Mouse (Mus musculus) spleen, adult 2 months (tissue): ENCODE data around the gene Aurkaip1. TPM values are rescaled to one million over a fixed set of nuclear protein-coding genes. Genes with fewer than 3 reads are reported as not detected.

Experiments used
- DNase-seq, 2 experiments: peaks; one replicate each; pipeline versions ENCODE4 v3.0.0 to v3.0.0-alpha.2; 2012 to 2021; ENCODE audit warnings: low spot score in 2 of 2, low read depth in 1 of 2
- H3K27ac ChIP-seq: fragments of 200-500 bp; 2 replicates; pipeline ENCODE4 v1.5.1; 2012; ENCODE audit warnings: low read length, inconsistent platforms; ENCODE audit not compliant: insufficient read depth
- H3K27me3 ChIP-seq: fragments of 200-500 bp; 2 replicates; pipeline ENCODE4 v1.6.1; 2012; ENCODE audit warnings: mild to moderate bottlenecking, moderate library complexity, low read length, inconsistent platforms; ENCODE audit not compliant: control insufficient read depth, insufficient read depth
- H3K36me3 ChIP-seq: fragments of 200-500 bp; 2 replicates; pipeline ENCODE4 v1.6.1; 2012; ENCODE audit warnings: mild to moderate bottlenecking, low read length, inconsistent platforms; ENCODE audit not compliant: control insufficient read depth, insufficient read depth
- H3K4me1 ChIP-seq: fragments of 200-500 bp; 2 replicates; pipeline ENCODE4 v1.6.1; 2011; ENCODE audit warnings: inconsistent platforms; ENCODE audit not compliant: control insufficient read depth, insufficient read depth, insufficient read length
- H3K4me3 ChIP-seq: fragments of 200-500 bp; 2 replicates; pipeline ENCODE4 v1.5.1; 2011; ENCODE audit warnings: mild to moderate bottlenecking, inconsistent platforms; ENCODE audit not compliant: insufficient read depth, insufficient read length; ENCODE audit errors: extremely low read depth
- CTCF ChIP-seq: fragments of 200-500 bp; IDR thresholded peaks from 2 replicates; pipeline ENCODE4 v1.5.1; 2011; ENCODE audit warnings: mild to moderate bottlenecking, inconsistent platforms; ENCODE audit not compliant: insufficient read depth, insufficient read length, insufficient replicate concordance; ENCODE audit errors: extremely low read depth
- POLR2A ChIP-seq: fragments of 200-500 bp; IDR thresholded peaks from 2 replicates; pipeline ENCODE4 v1.6.1; 2011; ENCODE audit warnings: low read depth, low read length, inconsistent platforms
- WGBS: fragments of 180-500 bp; shearing (Covaris S2); methylation state at CpG from one replicate; pipeline ENCODE4 v1.1.7; 2018; 5-methylcytosine and 5-hydroxymethylcytosine counted together
- polyA plus RNA-seq: library from polyadenylated mRNA; depleted of rRNA; stranded (reverse); fragments of >200 nt; gene quantifications from 2 replicates; pipeline ENCODE4 v1.2.3, GENCODE M21; 2012; rRNA removed

Aurkaip1 gene
- polyA plus RNA-seq, 1 experiment: 88.7 TPM

DNA sequence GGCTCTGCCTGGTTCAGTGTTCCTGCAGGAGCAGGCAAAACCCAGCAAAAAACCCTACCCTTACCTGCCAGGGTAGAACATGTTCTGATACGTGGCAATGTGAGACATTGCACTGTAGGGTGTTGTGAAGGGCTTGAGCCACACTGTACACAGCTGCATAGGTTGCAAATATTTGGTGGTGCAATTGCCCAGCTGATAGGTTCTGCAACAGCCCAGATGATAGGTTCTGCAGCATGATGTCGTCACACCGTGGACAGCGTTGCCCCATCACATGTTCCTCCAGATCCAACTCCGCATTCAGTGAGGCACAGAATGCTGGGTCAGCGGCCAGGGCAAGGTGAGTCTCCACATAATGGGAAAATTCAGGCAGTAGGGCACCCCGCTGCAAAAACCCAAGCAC lies 30.7 kb downstream of the Aurkaip1 start:
- H3K36me3 ChIP-seq: peaks cover 15% of the 10 kb centered on the region
- 88% methylated on average over 7 of the region's 7 CpGs for WGBS

GRCm38 (mm10) chr4:155863001-155863400 lies 31.9 kb downstream of the Aurkaip1 start, which contains the start of gene Tas1r3:
TSS of gene Tas1r3 (minus strand) at chr4:155863362.
- no peak for TF ChIP-seq CTCF
- no peak for TF ChIP-seq POLR2A

More for the DNA sequence above, 30.7 kb downstream of the Aurkaip1 start:
- no peak overlapping the region for H3K27ac ChIP-seq
- H3K4me1 ChIP-seq: no peaks in the 10 kb centered on the region
- no peaks in the 10 kb centered on the region for H3K27me3 ChIP-seq
- DNase-seq: no peak
- H3K4me3 ChIP-seq: no peak overlapping the region
- TF ChIP-seq POLR2A (no peak), CTCF (no peak)

DNA sequence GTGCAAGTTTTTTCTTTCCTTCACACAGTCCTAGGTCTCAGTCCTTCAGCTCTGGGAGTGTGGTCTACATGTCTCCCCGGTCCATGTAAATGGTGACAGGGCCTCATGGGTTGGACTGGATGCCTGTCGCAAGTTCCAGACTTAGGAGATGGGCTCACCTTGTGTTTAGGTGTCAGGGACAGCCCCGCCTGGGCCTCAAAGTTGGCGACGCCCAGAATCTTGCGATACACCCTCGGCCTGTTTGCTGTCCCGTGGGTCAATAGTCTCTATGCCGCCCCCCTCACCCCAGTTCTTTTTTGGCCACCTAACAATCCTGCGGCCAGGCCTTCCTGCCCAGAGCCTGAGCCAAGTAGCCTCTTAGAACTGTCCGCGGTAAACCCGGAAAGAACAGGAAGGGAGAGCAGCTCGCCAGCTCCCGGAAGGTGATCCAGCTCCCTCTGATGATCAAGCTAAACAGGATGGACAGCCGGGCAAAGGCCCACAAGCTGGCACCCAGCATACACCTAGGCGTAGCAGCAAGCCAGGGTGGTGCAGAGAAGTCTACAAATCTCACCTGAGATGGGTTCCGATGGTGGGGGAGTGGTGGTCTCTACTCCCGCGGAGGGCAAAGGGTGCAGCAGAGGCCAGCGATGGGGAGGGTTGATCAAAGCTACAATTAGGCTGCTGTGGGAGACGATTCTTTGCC lies 37.7 kb downstream of the Aurkaip1 start:
- H3K4me3 ChIP-seq: peak overlapping the region; percentile 69
- TF ChIP-seq CTCF (no peak), POLR2A (no peak)
- 10% methylated on average over 22 of the region's 22 CpGs for WGBS
- DNase-seq: no peak
- H3K4me1 ChIP-seq: peaks cover 6% of the 10 kb centered on the region; the same call in 1 of the 2 replicates
- H3K27me3 ChIP-seq: no peaks in the 10 kb centered on the region
- no peak overlapping the region for H3K27ac ChIP-seq
- H3K36me3 ChIP-seq: peaks cover 20% of the 10 kb centered on the region

More at GRCm38 (mm10) chr4:155863001-155863400, 31.9 kb downstream of the Aurkaip1 start, which contains the start of gene Tas1r3:
- no peak within 1 kb of the TSS for H3K27ac ChIP-seq
- H3K36me3 ChIP-seq: peaks cover 16% of the 10 kb centered on the region
- H3K4me1 ChIP-seq: no peaks in the 10 kb centered on the region
- H3K4me3 ChIP-seq: no peak within 1 kb of the TSS
- WGBS: 82% methylated on average over 5 of the region's 5 CpGs
- H3K27me3 ChIP-seq: no peaks in the 10 kb centered on the region
- no peak for DNase-seq

- TF ChIP-seq CTCF (0 out of 2 replicates have a peak, but pooled peaks have one; percentile 9), POLR2A (peak; percentile 76)
- H3K27me3 ChIP-seq: no peaks in the 10 kb centered on the region
- H3K4me1 ChIP-seq: peaks cover 6% of the 10 kb centered on the region; the same call in 1 of the 2 replicates
- peak; percentile 79 to 96 for DNase-seq
- H3K27ac ChIP-seq: peak within 1 kb of the TSS; percentile 50; the same call in 1 of the 2 replicates
- peak within 1 kb of the TSS; percentile 90 for H3K4me3 ChIP-seq
- WGBS: under 1% methylated on average over 63 of the region's 63 CpGs
- peaks cover 20% of the 10 kb centered on the region for H3K36me3 ChIP-seq
These were observed 38.4 kb downstream of the Aurkaip1 start, which contains the start of the genes Cptp and Ints11 for GRCm38 (mm10) chr4:155869317-155870033. TSS of gene Cptp (minus strand) at chr4:155869440. TSS of gene Ints11 (plus strand) at chr4:155869546.

DNA sequence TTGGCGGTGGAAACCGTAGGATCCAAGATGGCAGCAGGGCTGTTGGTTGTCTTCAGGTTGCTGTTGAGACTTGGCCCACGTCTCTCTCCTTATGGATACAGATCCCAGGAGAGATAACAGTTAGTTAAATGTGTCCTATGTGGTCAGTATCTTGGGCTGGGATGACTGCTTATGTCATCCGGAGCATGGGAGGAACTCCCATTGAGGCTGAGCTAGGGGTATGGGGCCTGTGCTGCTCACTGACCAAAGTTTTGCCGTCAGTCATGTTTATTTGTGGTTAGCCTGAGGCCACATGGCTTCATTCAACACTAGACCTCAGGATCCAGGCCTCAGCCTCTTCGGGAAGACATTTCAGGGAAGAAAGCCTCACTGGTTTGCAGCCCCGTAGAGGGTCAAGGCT lies 40.3 kb downstream of the Aurkaip1 start:
- Histone ChIP-seq H3K4me3 (no peak overlapping the region), H3K36me3 (peaks cover 21% of the 10 kb centered on the region), H3K27me3 (no peaks in the 10 kb centered on the region), H3K4me1 (peaks cover 6% of the 10 kb centered on the region; the same call in 1 of the 2 replicates), H3K27ac (no peak overlapping the region)
- TF ChIP-seq CTCF: no peak
- no peak for TF ChIP-seq POLR2A
- no peak for DNase-seq
- WGBS: 93% methylated on average over 7 of the region's 7 CpGs

Other genes with a start within 250 kb of the Aurkaip1 start
- gene Slc35e2, start 229.9 kb upstream of the Aurkaip1 start, polyA plus RNA-seq: 6.2 and 7.1 TPM in 2 replicates
- gene Cdk11b, start 206.4 kb upstream of the Aurkaip1 start, polyA plus RNA-seq: 25.8 and 27.8 TPM in 2 replicates
- not detected in 2 replicates for gene Gm10563, start 185.9 kb upstream of the Aurkaip1 start, polyA plus RNA-seq
- 57.2 and 83.5 TPM in 2 replicates for gene Mmp23, start 177.9 kb upstream of the Aurkaip1 start, polyA plus RNA-seq
- gene Mib2, start 162.1 kb upstream of the Aurkaip1 start, polyA plus RNA-seq: 56.8 and 67.4 TPM in 2 replicates
- 8.8 and 12.7 TPM in 2 replicates for gene Fndc10, start 136.9 kb upstream of the Aurkaip1 start, polyA plus RNA-seq
- gene Ssu72, start 126.5 kb upstream of the Aurkaip1 start, polyA plus RNA-seq: 82.4 and 117 TPM in 2 replicates
- gene Tmem240, start 96.5 kb upstream of the Aurkaip1 start, polyA plus RNA-seq: 1.6 and 1.9 TPM in 2 replicates
- gene Atad3a, start 70.2 kb upstream of the Aurkaip1 start, polyA plus RNA-seq: 59.9 and 91.6 TPM in 2 replicates
- 21.5 and 24.3 TPM in 2 replicates for gene Vwa1, start 56.6 kb upstream of the Aurkaip1 start, polyA plus RNA-seq
- 0.06 and 0.16 TPM in 2 replicates for gene Tmem88b, start 45.4 kb upstream of the Aurkaip1 start, polyA plus RNA-seq
- 0.25 and 0.49 TPM in 2 replicates for gene Ankrd65, start 40.8 kb upstream of the Aurkaip1 start, polyA plus RNA-seq
- 23.3 and 31.4 TPM in 2 replicates for gene Mrpl20, start 28.4 kb upstream of the Aurkaip1 start, polyA plus RNA-seq
- gene Ccnl2, start 18.8 kb upstream of the Aurkaip1 start, polyA plus RNA-seq: 56.2 and 57.9 TPM in 2 replicates
- gene Mxra8, start 8.4 kb downstream of the Aurkaip1 start, polyA plus RNA-seq: 73.6 and 118 TPM in 2 replicates
- gene Dvl1, start 16.1 kb downstream of the Aurkaip1 start, polyA plus RNA-seq: 98.5 and 132 TPM in 2 replicates
- 0.95 and 1.2 TPM in 2 replicates for gene Tas1r3, start 32.1 kb downstream of the Aurkaip1 start, polyA plus RNA-seq
- 18.9 and 19.8 TPM in 2 replicates for gene Cptp, start 38.2 kb downstream of the Aurkaip1 start, polyA plus RNA-seq
- 31.8 and 36.3 TPM in 2 replicates for gene Ints11, start 38.3 kb downstream of the Aurkaip1 start, polyA plus RNA-seq
- gene Pusl1, start 60.5 kb downstream of the Aurkaip1 start, polyA plus RNA-seq: 48.8 and 70.1 TPM in 2 replicates
- gene Acap3, start 60.5 kb downstream of the Aurkaip1 start, polyA plus RNA-seq: 29.1 and 31.9 TPM in 2 replicates
- 53.6 and 113 TPM in 2 replicates for gene Ube2j2, start 112.6 kb downstream of the Aurkaip1 start, polyA plus RNA-seq
- gene C1qtnf12, start 131.0 kb downstream of the Aurkaip1 start, polyA plus RNA-seq: 21.6 and 50.1 TPM in 2 replicates
- gene B3galt6, start 161.4 kb downstream of the Aurkaip1 start, polyA plus RNA-seq: 4.9 and 7.6 TPM in 2 replicates
- gene Sdf4, start 161.6 kb downstream of the Aurkaip1 start, polyA plus RNA-seq: 33.5 and 35.7 TPM in 2 replicates
- gene Tnfrsf4, start 182.6 kb downstream of the Aurkaip1 start, polyA plus RNA-seq: 20.7 and 34.3 TPM in 2 replicates
- gene Tnfrsf18, start 194.9 kb downstream of the Aurkaip1 start, polyA plus RNA-seq: 29.9 and 38.2 TPM in 2 replicates
- 0.07 TPM in 1 of 2 replicates, not detected in the other for gene Ttll10, start 228.1 kb downstream of the Aurkaip1 start, polyA plus RNA-seq